Mouse (Mus musculus): ENCODE results near the gene Gm12886.

DNA sequence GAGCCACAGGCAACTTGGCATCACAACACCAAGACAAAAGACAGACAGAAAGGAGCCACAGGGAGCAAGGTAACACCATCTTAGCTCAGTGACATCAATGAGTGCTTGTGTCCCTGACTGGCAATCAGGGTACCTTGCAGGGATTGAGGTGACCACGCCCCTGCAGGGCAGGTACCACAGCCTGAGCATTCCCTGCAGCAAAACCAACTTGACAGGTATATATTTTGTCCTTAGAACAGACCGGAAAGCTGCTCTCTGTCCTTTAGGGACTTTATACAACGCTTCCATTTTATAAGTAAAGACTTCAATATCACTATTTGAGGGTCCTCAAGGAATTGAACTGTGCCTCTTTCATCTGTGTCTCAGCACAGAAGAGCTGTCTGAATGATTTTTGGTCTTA lies at the start of gene Gm12886:
- no peak for TF ChIP-seq CTCF (IDR thresholded peaks at IDR 0.05; ENCODE audit: control insufficient read depth, insufficient read depth, insufficient replicate concordance, low read depth, low read length)
- TF ChIP-seq POLR2A (IDR thresholded peaks at IDR 0.05; ENCODE audit: control insufficient read depth, low read depth, low read length), result no peak
